Mouse (Mus musculus): ENCODE measurements around the gene Oser1. TPM values are rescaled to one million over a fixed set of nuclear protein-coding genes. Genes with fewer than 3 reads are reported as not detected.
"Not testable (repeated sequence)": the region's sequence is repeated elsewhere in the genome, so short reads cannot be mapped to it uniquely, and the experiment has no call there.

Oser1 gene
- polyA plus RNA-seq, 1 experiment, result 9.0 TPM

- H3K36me3 ChIP-seq (ENCODE audit: control insufficient read depth, insufficient read depth, low read length), result peaks cover 4% of the 10 kb centered on the region
- no peak for DNase-seq (ENCODE audit: low read depth in 1 of 2, low spot score in 2 of 2)
- WGBS, result 80% methylated on average over 8 of the region's 8 CpGs
- H3K27me3 ChIP-seq (ENCODE audit: control insufficient read depth, insufficient read depth, low read length), result no peaks in the 10 kb centered on the region
- H3K4me3 ChIP-seq (ENCODE audit: extremely low read depth, insufficient read depth, insufficient read length), result no peak overlapping the region
- H3K27ac ChIP-seq (ENCODE audit: insufficient read depth, low read length), result no peak overlapping the region
- H3K4me1 ChIP-seq (ENCODE audit: control insufficient read depth, insufficient read depth, insufficient read length), result peaks cover 7% of the 10 kb centered on the region; the same call in 1 of the 2 replicates
- TF ChIP-seq POLR2A (IDR thresholded peaks at IDR 0.05; ENCODE audit: low read depth, low read length) (no peak), CTCF (IDR thresholded peaks at IDR 0.05; ENCODE audit: extremely low read depth, insufficient read depth, insufficient read length, insufficient replicate concordance) (no peak)
Measured at GRCm38 (mm10) chr2:163466771-163467170, 42.3 kb upstream of the Oser1 start.

- no peaks in the 10 kb centered on the region for H3K27me3 ChIP-seq (ENCODE audit: control insufficient read depth, insufficient read depth, low read length)
- TF ChIP-seq POLR2A (IDR thresholded peaks at IDR 0.05; ENCODE audit: low read depth, low read length) (no peak), CTCF (IDR thresholded peaks at IDR 0.05; ENCODE audit: extremely low read depth, insufficient read depth, insufficient read length, insufficient replicate concordance) (no peak)
- 82% methylated on average over 6 of the region's 6 CpGs for WGBS
- H3K27ac ChIP-seq (ENCODE audit: insufficient read depth, low read length), result no peak overlapping the region
- no peak overlapping the region for H3K4me3 ChIP-seq (ENCODE audit: extremely low read depth, insufficient read depth, insufficient read length)
- H3K36me3 ChIP-seq (ENCODE audit: control insufficient read depth, insufficient read depth, low read length), result peaks cover 4% of the 10 kb centered on the region
- DNase-seq (ENCODE audit: low read depth in 1 of 2, low spot score in 2 of 2), result no peak
- no peaks in the 10 kb centered on the region for H3K4me1 ChIP-seq (ENCODE audit: control insufficient read depth, insufficient read depth, insufficient read length)
Measured at GRCm38 (mm10) chr2:163464562-163464961, 40.1 kb upstream of the Oser1 start.

DNA sequence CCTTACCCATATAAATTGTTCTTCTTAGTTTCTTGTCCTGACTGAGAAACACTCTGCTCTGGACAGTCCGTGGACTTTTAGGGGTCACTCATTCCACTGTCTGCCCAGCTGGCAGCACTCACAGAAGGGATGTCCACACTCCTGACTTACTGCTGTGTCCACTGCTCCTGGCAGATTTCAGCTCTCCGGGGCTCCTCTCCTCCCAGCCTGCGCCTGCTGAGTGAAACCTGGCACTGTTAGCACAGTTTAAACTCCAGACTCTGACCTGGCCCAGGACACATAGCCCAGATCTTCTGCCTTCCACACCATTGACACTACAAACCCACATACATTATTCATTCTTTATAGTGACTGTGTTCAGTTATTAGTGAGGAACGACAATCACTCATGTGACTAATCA lies 39.5 kb upstream of the Oser1 start:
- WGBS, result 81% methylated on average over 4 of the region's 4 CpGs
- no peaks in the 10 kb centered on the region for H3K4me1 ChIP-seq (ENCODE audit: control insufficient read depth, insufficient read depth, insufficient read length)
- no peak for DNase-seq (ENCODE audit: low read depth in 1 of 2, low spot score in 2 of 2)
- H3K36me3 ChIP-seq (ENCODE audit: control insufficient read depth, insufficient read depth, low read length), result peaks cover 2% of the 10 kb centered on the region
- no peaks in the 10 kb centered on the region for H3K27me3 ChIP-seq (ENCODE audit: control insufficient read depth, insufficient read depth, low read length)
- TF ChIP-seq CTCF (IDR thresholded peaks at IDR 0.05; ENCODE audit: extremely low read depth, insufficient read depth, insufficient read length, insufficient replicate concordance), result no peak
- no peak for TF ChIP-seq POLR2A (IDR thresholded peaks at IDR 0.05; ENCODE audit: low read depth, low read length)
- H3K27ac ChIP-seq (ENCODE audit: insufficient read depth, low read length), result no peak overlapping the region
- no peak overlapping the region for H3K4me3 ChIP-seq (ENCODE audit: extremely low read depth, insufficient read depth, insufficient read length)

- 79% methylated on average over 10 of the region's 10 CpGs for WGBS
- H3K27me3 ChIP-seq (ENCODE audit: control insufficient read depth, insufficient read depth, low read length), result no peaks in the 10 kb centered on the region
Measured at GRCm38 (mm10) chr2:163463251-163463769, 38.8 kb upstream of the Oser1 start.

GRCm38 (mm10) chr2:163462801-163463200 lies 38.3 kb upstream of the Oser1 start:
- WGBS, result 82% methylated on average over 11 of the region's 11 CpGs
- no peak for TF ChIP-seq POLR2A (IDR thresholded peaks at IDR 0.05; ENCODE audit: low read depth, low read length)
- TF ChIP-seq CTCF (IDR thresholded peaks at IDR 0.05; ENCODE audit: extremely low read depth, insufficient read depth, insufficient read length, insufficient replicate concordance), result no peak

More at GRCm38 (mm10) chr2:163463251-163463769, 38.8 kb upstream of the Oser1 start:
- DNase-seq (ENCODE audit: low read depth in 1 of 2, low spot score in 2 of 2), result no peak
- no peak overlapping the region for H3K27ac ChIP-seq (ENCODE audit: insufficient read depth, low read length)
- no peak for TF ChIP-seq CTCF (IDR thresholded peaks at IDR 0.05; ENCODE audit: extremely low read depth, insufficient read depth, insufficient read length, insufficient replicate concordance)
- TF ChIP-seq POLR2A (IDR thresholded peaks at IDR 0.05; ENCODE audit: low read depth, low read length), result no peak
- H3K4me3 ChIP-seq (ENCODE audit: extremely low read depth, insufficient read depth, insufficient read length), result no peak overlapping the region
- H3K36me3 ChIP-seq (ENCODE audit: control insufficient read depth, insufficient read depth, low read length), result no peaks in the 10 kb centered on the region
- no peaks in the 10 kb centered on the region for H3K4me1 ChIP-seq (ENCODE audit: control insufficient read depth, insufficient read depth, insufficient read length)

DNA sequence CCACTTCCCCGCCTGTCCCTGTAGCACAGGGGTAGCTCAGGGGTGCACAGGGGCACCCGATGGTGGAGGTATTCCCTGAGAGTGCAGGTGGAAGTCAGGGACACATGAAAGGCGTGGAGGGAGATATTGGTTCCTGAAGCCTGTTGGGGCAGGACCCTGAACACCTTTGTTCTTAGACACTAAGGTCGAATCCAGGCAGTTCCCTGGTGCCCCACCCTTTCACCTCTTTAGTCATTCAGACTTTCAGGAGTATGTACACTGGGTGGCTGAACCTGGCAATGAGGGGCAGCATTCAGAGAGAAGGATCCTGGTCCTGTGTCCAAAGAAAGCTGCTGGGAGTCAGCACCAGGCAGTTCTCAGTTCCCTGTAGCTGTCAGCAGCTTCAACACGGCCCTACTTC lies 37.9 kb upstream of the Oser1 start:
- TF ChIP-seq CTCF (IDR thresholded peaks at IDR 0.05; ENCODE audit: extremely low read depth, insufficient read depth, insufficient read length, insufficient replicate concordance) (no peak), POLR2A (IDR thresholded peaks at IDR 0.05; ENCODE audit: low read depth, low read length) (no peak)
- Histone ChIP-seq H3K36me3 (ENCODE audit: control insufficient read depth, insufficient read depth, low read length) (no peaks in the 10 kb centered on the region), H3K27me3 (ENCODE audit: control insufficient read depth, insufficient read depth, low read length) (no peaks in the 10 kb centered on the region), H3K4me1 (ENCODE audit: control insufficient read depth, insufficient read depth, insufficient read length) (no peaks in the 10 kb centered on the region), H3K4me3 (ENCODE audit: extremely low read depth, insufficient read depth, insufficient read length) (no peak overlapping the region), H3K27ac (ENCODE audit: insufficient read depth, low read length) (no peak overlapping the region)
- WGBS, result 83% methylated on average over 5 of the region's 5 CpGs
- DNase-seq (ENCODE audit: low read depth in 1 of 2, low spot score in 2 of 2), result no peak

More at GRCm38 (mm10) chr2:163462801-163463200, 38.3 kb upstream of the Oser1 start:
- no peaks in the 10 kb centered on the region for H3K4me1 ChIP-seq (ENCODE audit: control insufficient read depth, insufficient read depth, insufficient read length)
- H3K27me3 ChIP-seq (ENCODE audit: control insufficient read depth, insufficient read depth, low read length), result no peaks in the 10 kb centered on the region
- no peak for DNase-seq (ENCODE audit: low read depth in 1 of 2, low spot score in 2 of 2)
- H3K36me3 ChIP-seq (ENCODE audit: control insufficient read depth, insufficient read depth, low read length), result no peaks in the 10 kb centered on the region
- no peak overlapping the region for H3K4me3 ChIP-seq (ENCODE audit: extremely low read depth, insufficient read depth, insufficient read length)
- H3K27ac ChIP-seq (ENCODE audit: insufficient read depth, low read length), result no peak overlapping the region

DNA sequence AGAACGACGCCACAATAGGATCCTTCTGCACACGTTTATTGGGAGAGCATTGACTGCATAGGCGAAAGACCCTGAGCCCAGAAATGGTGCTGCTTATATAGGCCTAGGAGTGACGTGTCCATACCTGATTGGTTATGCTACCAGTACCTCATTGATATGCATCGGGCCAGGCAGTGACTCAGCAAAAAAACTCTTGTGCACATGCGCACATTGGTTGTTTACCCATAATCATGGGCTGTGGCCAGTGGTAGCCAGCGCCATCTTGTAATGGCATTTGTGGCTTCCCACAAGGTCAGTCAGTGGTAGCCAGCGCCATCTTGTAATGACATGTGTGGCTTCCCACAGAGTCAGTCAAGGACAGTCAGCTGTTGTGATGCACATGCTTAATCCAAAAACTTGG lies 36.8 kb upstream of the Oser1 start:
- DNase-seq (ENCODE audit: low read depth in 1 of 2, low spot score in 2 of 2); H3K27me3 ChIP-seq (ENCODE audit: control insufficient read depth, insufficient read depth, low read length); H3K4me3 ChIP-seq (ENCODE audit: extremely low read depth, insufficient read depth, insufficient read length); H3K36me3 ChIP-seq (ENCODE audit: control insufficient read depth, insufficient read depth, low read length); H3K4me1 ChIP-seq (ENCODE audit: control insufficient read depth, insufficient read depth, insufficient read length); H3K27ac ChIP-seq (ENCODE audit: insufficient read depth, low read length): not testable (repeated sequence)
- WGBS, result 86% methylated on average over 9 of the region's 9 CpGs

Data from spleen, adult 2 months (tissue).